Mouse (Mus musculus) testis, adult 2 months (tissue): ENCODE data around the gene Pex1.

ENCODE experiments used
- CTCF ChIP-seq: fragments of 200-500 bp; IDR thresholded peaks from 2 replicates; pipeline ENCODE4 v1.5.1; 2012; ENCODE audit warnings: low read depth, mild to moderate bottlenecking, inconsistent platforms, low read length, moderate library complexity; ENCODE audit not compliant: control insufficient read depth, insufficient read depth, insufficient replicate concordance
- POLR2A ChIP-seq: fragments of 200-500 bp; IDR thresholded peaks from 2 replicates; pipeline ENCODE4 v1.6.1; 2012; ENCODE audit warnings: low read depth, mild to moderate bottlenecking, inconsistent platforms, low read length, moderate library complexity; ENCODE audit not compliant: control insufficient read depth

GRCm38 (mm10) chr5:3648206-3648848 is 52.5 kb downstream of the Pex1 start:
- no peak for TF ChIP-seq POLR2A
- TF ChIP-seq CTCF = no peak
